Mouse (Mus musculus): ENCODE data around the gene Rapgef3. TPM values are rescaled to one million over a fixed set of nuclear protein-coding genes. Genes with fewer than 3 reads are reported as not detected.

Gene Rapgef3
- polyA plus RNA-seq, 1 experiment = 3.1 TPM

- H3K9me3 ChIP-seq (replicated peaks; ENCODE audit: control insufficient read depth, insufficient read depth, low read length, poor library complexity, severe bottlenecking) = no peaks in the 10 kb centered on the region
- H3K36me3 ChIP-seq (ENCODE audit: control insufficient read depth, insufficient read depth, low read length, poor library complexity, severe bottlenecking) = no peaks in the 10 kb centered on the region
- H3K9ac ChIP-seq (ENCODE audit: low read depth, poor library complexity, severe bottlenecking) = no peak overlapping the region
- H3K4me1 ChIP-seq (ENCODE audit: control insufficient read depth, insufficient read depth, low read length) = peaks cover 4% of the 10 kb centered on the region
- H3K4me3 ChIP-seq (ENCODE audit: low read depth, low read length) = no peak overlapping the region
- H3K27me3 ChIP-seq (ENCODE audit: control insufficient read depth, insufficient read depth, low read length, poor library complexity, severe bottlenecking) = no peaks in the 10 kb centered on the region
- no peak for TF ChIP-seq POLR2A (IDR thresholded peaks at IDR 0.05; ENCODE audit: insufficient read depth, low read length)
- TF ChIP-seq CTCF (IDR thresholded peaks at IDR 0.05; ENCODE audit: low read depth, low read length) = no peak
- no peak for TF ChIP-seq EP300 (IDR thresholded peaks at IDR 0.05; ENCODE audit: insufficient read depth, low read depth, low read length)
- no peak overlapping the region for H3K27ac ChIP-seq (ENCODE audit: insufficient read depth, low read length)
Observed at GRCm38 (mm10) chr15:97791126-97791700, 23.4 kb upstream of the Rapgef3 start.

GRCm38 (mm10) chr15:97789761-97790505 is 22.2 kb upstream of the Rapgef3 start:
- H3K9ac ChIP-seq (ENCODE audit: low read depth, poor library complexity, severe bottlenecking) = no peak overlapping the region
- TF ChIP-seq CTCF (IDR thresholded peaks at IDR 0.05; ENCODE audit: low read depth, low read length) (peak; percentile 93), POLR2A (IDR thresholded peaks at IDR 0.05; ENCODE audit: insufficient read depth, low read length) (no peak)
- no peaks in the 10 kb centered on the region for H3K9me3 ChIP-seq (replicated peaks; ENCODE audit: control insufficient read depth, insufficient read depth, low read length, poor library complexity, severe bottlenecking)
- H3K27ac ChIP-seq (ENCODE audit: insufficient read depth, low read length) = no peak overlapping the region
- H3K27me3 ChIP-seq (ENCODE audit: control insufficient read depth, insufficient read depth, low read length, poor library complexity, severe bottlenecking) = no peaks in the 10 kb centered on the region
- no peak overlapping the region for H3K4me3 ChIP-seq (ENCODE audit: low read depth, low read length)
- peaks cover 4% of the 10 kb centered on the region for H3K4me1 ChIP-seq (ENCODE audit: control insufficient read depth, insufficient read depth, low read length)
- H3K36me3 ChIP-seq (ENCODE audit: control insufficient read depth, insufficient read depth, low read length, poor library complexity, severe bottlenecking) = no peaks in the 10 kb centered on the region

DNA sequence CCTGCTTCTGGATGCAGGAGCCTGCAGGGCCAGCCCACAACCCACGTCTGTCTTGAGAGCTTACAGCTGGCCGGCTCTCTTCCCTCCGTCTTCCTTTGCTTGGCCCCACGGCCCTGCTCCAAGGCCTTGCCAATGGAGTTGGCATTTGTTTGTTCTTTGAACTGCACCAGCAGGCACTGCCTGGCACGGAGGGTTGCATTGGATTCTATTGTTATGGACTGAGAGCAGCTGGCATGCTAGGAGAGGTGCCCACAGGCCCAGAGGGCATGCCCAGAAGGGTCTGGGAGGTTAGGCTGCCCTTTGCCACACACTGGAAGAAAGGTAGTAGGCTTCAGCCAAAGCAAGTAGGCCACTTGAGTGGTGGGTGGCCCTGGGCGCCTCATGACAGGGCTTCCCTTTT is 21.0 kb upstream of the Rapgef3 start:
- H3K4me1 ChIP-seq (ENCODE audit: control insufficient read depth, insufficient read depth, low read length) = peaks cover 4% of the 10 kb centered on the region
- H3K9ac ChIP-seq (ENCODE audit: low read depth, poor library complexity, severe bottlenecking) = no peak overlapping the region
- no peaks in the 10 kb centered on the region for H3K27me3 ChIP-seq (ENCODE audit: control insufficient read depth, insufficient read depth, low read length, poor library complexity, severe bottlenecking)
- TF ChIP-seq POLR2A (IDR thresholded peaks at IDR 0.05; ENCODE audit: insufficient read depth, low read length) (no peak), CTCF (IDR thresholded peaks at IDR 0.05; ENCODE audit: low read depth, low read length) (no peak), EP300 (IDR thresholded peaks at IDR 0.05; ENCODE audit: insufficient read depth, low read depth, low read length) (no peak)
- no peaks in the 10 kb centered on the region for H3K9me3 ChIP-seq (replicated peaks; ENCODE audit: control insufficient read depth, insufficient read depth, low read length, poor library complexity, severe bottlenecking)
- H3K4me3 ChIP-seq (ENCODE audit: low read depth, low read length) = no peak overlapping the region
- H3K36me3 ChIP-seq (ENCODE audit: control insufficient read depth, insufficient read depth, low read length, poor library complexity, severe bottlenecking) = no peaks in the 10 kb centered on the region
- no peak overlapping the region for H3K27ac ChIP-seq (ENCODE audit: insufficient read depth, low read length)

DNA sequence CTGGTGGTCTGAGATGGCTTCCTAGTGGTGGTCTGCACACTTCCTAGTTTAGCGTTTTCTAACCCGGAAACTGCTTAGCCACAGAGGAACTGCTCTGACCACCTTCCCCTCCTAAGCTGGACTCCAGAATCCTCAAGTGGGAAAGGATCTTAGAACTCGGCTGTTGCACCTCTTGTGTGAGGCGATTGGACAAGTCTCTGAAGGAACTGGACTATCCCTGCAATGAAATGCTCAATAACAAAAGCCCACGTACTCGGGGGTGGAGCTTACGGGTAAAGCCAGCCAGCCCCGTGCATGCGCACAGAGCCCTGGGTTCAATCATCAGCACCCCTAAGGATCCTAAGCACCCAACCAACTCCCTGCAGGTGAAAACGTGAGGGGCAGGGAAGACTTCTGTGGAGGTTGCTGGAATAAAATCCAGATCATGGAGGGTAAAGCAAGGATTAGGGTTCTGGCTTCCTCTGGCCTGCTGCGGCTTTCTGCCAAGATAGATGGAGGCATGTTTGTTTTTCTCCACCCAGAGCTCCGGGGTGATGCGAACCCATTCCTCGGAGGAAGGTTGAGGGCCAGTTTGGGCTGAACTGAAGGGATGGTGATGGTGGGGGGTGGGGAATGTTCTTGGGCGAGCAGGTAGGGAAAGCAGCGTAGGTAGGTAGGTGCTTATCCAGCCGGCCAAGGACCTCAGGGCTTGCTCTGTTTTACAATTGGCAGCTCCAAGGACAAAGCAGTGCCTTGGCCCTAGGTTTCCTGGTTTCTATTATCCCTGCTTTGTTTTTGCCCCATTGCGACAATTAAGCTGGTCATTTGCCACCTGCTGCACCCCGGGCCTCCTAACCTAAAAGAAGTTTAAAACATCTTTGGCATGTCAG is 20.3 kb upstream of the Rapgef3 start:
- TF ChIP-seq EP300 (IDR thresholded peaks at IDR 0.05; ENCODE audit: insufficient read depth, low read depth, low read length) (no peak), POLR2A (IDR thresholded peaks at IDR 0.05; ENCODE audit: insufficient read depth, low read length) (peak; percentile 11), CTCF (IDR thresholded peaks at IDR 0.05; ENCODE audit: low read depth, low read length) (no peak)
- H3K4me1 ChIP-seq (ENCODE audit: control insufficient read depth, insufficient read depth, low read length) = peaks cover 4% of the 10 kb centered on the region
- no peak overlapping the region for H3K9ac ChIP-seq (ENCODE audit: low read depth, poor library complexity, severe bottlenecking)
- H3K4me3 ChIP-seq (ENCODE audit: low read depth, low read length) = peak overlapping the region; percentile 19; the same call in 1 of the 2 replicates
- no peaks in the 10 kb centered on the region for H3K36me3 ChIP-seq (ENCODE audit: control insufficient read depth, insufficient read depth, low read length, poor library complexity, severe bottlenecking)
- H3K27me3 ChIP-seq (ENCODE audit: control insufficient read depth, insufficient read depth, low read length, poor library complexity, severe bottlenecking) = no peaks in the 10 kb centered on the region
- no peak overlapping the region for H3K27ac ChIP-seq (ENCODE audit: insufficient read depth, low read length)
- no peaks in the 10 kb centered on the region for H3K9me3 ChIP-seq (replicated peaks; ENCODE audit: control insufficient read depth, insufficient read depth, low read length, poor library complexity, severe bottlenecking)

DNA sequence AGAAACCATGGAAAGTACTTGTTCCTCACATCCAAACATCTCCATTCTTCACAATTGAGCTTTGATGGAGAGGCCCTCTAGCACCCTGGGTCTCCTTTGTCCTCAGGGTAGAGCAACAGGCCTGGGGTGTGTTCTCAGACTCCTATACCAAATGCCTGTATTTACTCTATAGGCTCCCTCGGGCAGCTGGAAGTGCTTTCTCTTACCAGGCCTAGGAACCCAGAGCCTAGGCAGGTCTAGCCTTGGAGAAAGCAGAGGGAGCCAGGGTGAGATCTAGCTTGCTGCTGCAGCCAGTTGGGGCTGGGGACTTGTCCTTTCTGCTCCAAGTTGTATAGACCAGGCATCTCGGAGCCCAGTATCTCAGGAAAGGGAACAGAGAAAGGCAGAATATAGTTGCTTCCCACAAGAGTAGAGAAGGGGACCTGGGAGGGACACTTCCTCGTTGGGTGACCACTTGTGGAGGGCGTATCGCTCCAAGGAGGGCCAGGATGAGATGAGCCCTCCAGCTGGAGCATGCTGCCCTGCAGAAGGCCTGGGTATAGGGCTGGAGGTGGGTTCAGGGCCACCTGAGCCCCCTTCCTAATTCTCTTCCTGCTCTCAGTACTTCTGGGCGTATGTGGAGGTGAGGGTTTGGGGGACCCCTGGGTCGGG is 19.5 kb upstream of the Rapgef3 start:
- TF ChIP-seq POLR2A (IDR thresholded peaks at IDR 0.05; ENCODE audit: insufficient read depth, low read length) (no peak), CTCF (IDR thresholded peaks at IDR 0.05; ENCODE audit: low read depth, low read length) (no peak), EP300 (IDR thresholded peaks at IDR 0.05; ENCODE audit: insufficient read depth, low read depth, low read length) (no peak)
- Histone ChIP-seq H3K9me3 (replicated peaks; ENCODE audit: control insufficient read depth, insufficient read depth, low read length, poor library complexity, severe bottlenecking) (no peaks in the 10 kb centered on the region), H3K36me3 (ENCODE audit: control insufficient read depth, insufficient read depth, low read length, poor library complexity, severe bottlenecking) (no peaks in the 10 kb centered on the region), H3K4me1 (ENCODE audit: control insufficient read depth, insufficient read depth, low read length) (peaks cover 4% of the 10 kb centered on the region), H3K27me3 (ENCODE audit: control insufficient read depth, insufficient read depth, low read length, poor library complexity, severe bottlenecking) (no peaks in the 10 kb centered on the region), H3K4me3 (ENCODE audit: low read depth, low read length) (no peak overlapping the region), H3K9ac (ENCODE audit: low read depth, poor library complexity, severe bottlenecking) (no peak overlapping the region), H3K27ac (ENCODE audit: insufficient read depth, low read length) (no peak overlapping the region)
